Mouse (Mus musculus) testis, adult 2 months (tissue): ENCODE measurements at regions not wholly inside any gene's neighbourhood (a gene's known extent, or its start where the extent isn't known, plus 50 kb on each side); places are given as distances from the start of the nearest gene placed in this dataset.

Source experiments
- CTCF ChIP-seq: fragments of 200-500 bp; IDR thresholded peaks from 2 replicates; pipeline ENCODE4 v1.5.1; 2012; ENCODE audit warnings: low read depth, mild to moderate bottlenecking, inconsistent platforms, low read length, moderate library complexity; ENCODE audit not compliant: control insufficient read depth, insufficient read depth, insufficient replicate concordance
- POLR2A ChIP-seq: fragments of 200-500 bp; IDR thresholded peaks from 2 replicates; pipeline ENCODE4 v1.6.1; 2012; ENCODE audit warnings: low read depth, mild to moderate bottlenecking, inconsistent platforms, low read length, moderate library complexity; ENCODE audit not compliant: control insufficient read depth

- no peak for TF ChIP-seq CTCF
- TF ChIP-seq POLR2A, result no peak
Observed at GRCm38 (mm10) chr9:113415511-113415931, 292.5 kb downstream of the Pdcd6ip start.
